Mouse (Mus musculus): ENCODE measurements around the gene Rnf152.

DNA sequence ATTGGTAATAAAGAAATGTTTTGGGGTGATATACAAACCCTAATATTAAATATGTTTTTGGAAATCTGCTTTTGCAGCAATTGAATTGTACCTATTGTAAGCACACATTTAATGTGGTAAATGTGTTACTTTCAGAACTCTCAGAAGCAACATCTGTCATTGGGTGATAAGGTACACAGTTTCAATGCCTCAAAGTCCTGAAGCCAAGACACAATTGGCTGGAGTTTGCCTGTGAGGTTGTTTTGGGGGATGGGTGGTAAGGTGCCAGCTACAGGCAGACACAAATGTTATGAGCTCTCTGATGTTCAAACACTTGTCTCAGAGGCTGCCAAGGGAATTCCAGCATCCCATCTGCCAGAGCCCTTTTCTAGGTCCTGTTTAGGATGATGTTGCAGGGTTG, 116.3 kb downstream of the Rnf152 start:
- no peak for TF ChIP-seq CTCF (conservative IDR thresholded peaks at IDR 0.05; ENCODE audit: insufficient read depth, insufficient read length, low read depth, low read length)
- no peak for TF ChIP-seq POLR2A (IDR thresholded peaks at IDR 0.05; ENCODE audit: low read depth, low read length)

All from kidney, adult 2 months (tissue).